Mouse (Mus musculus): ENCODE measurements around the gene Tmem132a. TPM values are rescaled to one million over a fixed set of nuclear protein-coding genes. Genes with fewer than 3 reads are reported as not detected.

The Tmem132a gene
- polyA plus RNA-seq, 1 experiment from 2014 or later, result 40.8 TPM

- Histone ChIP-seq H3K9me3 (replicated peaks) (no peaks in the 10 kb centered on the region), H3K4me3 (no peak overlapping the region), H3K27ac (no peak overlapping the region), H3K4me2 (no peak overlapping the region), H3K9ac (no peak overlapping the region), H3K36me3 (no peaks in the 10 kb centered on the region), H3K27me3 (no peaks in the 10 kb centered on the region), H3K4me1 (replicated peaks) (no peaks in the 10 kb centered on the region)
- ATAC-seq (replicated peaks; ENCODE audit: insufficient number of reproducible peaks, insufficient read depth, low FRiP score, low read depth), result no peak
- 70% methylated on average over 12 of the region's 12 CpGs for WGBS
Measured at GRCm38 (mm10) chr19:10808524-10809233, 61.1 kb downstream of the Tmem132a start.

Other genes with a start within 250 kb of the Tmem132a start
- 0.82 and 1.5 TPM in 2 replicates for gene Vwce, start 235.7 kb downstream of the Tmem132a start, polyA plus RNA-seq (2015; fragmentation: Nextera tagmentation; extraction: Ambion mirVana)
- gene Pga5, start 191.9 kb downstream of the Tmem132a start, polyA plus RNA-seq (2015; fragmentation: Nextera tagmentation; extraction: Ambion mirVana), result not detected in 2 replicates
- 25.1 and 34.3 TPM in 2 replicates for gene Vps37c, start 181.2 kb downstream of the Tmem132a start, polyA plus RNA-seq (2015; fragmentation: Nextera tagmentation; extraction: Ambion mirVana)
- gene Cd5, start 130.9 kb downstream of the Tmem132a start, polyA plus RNA-seq (2015; fragmentation: Nextera tagmentation; extraction: Ambion mirVana), result 0.53 and 1.4 TPM in 2 replicates
- 0.56 TPM in 1 of 2 replicates, not detected in the other for gene Cd6, start 39.9 kb downstream of the Tmem132a start, polyA plus RNA-seq (2015; fragmentation: Nextera tagmentation; extraction: Ambion mirVana)
- gene Slc15a3, start 30.2 kb downstream of the Tmem132a start, polyA plus RNA-seq (2015; fragmentation: Nextera tagmentation; extraction: Ambion mirVana), result 0.30 and 0.99 TPM in 2 replicates
- 93.2 and 106 TPM in 2 replicates for gene Tmem109, start 12.1 kb upstream of the Tmem132a start, polyA plus RNA-seq (2015; fragmentation: Nextera tagmentation; extraction: Ambion mirVana)
- gene Prpf19, start 25.3 kb upstream of the Tmem132a start, polyA plus RNA-seq (2015; fragmentation: Nextera tagmentation; extraction: Ambion mirVana), result 29.4 and 31.2 TPM in 2 replicates
- not detected in 2 replicates for gene Zp1, start 50.7 kb upstream of the Tmem132a start, polyA plus RNA-seq (2015; fragmentation: Nextera tagmentation; extraction: Ambion mirVana)
- 0.06 and 0.25 TPM in 2 replicates for gene Ptgdr2, start 67.2 kb upstream of the Tmem132a start, polyA plus RNA-seq (2015; fragmentation: Nextera tagmentation; extraction: Ambion mirVana)
- 15.3 and 17.0 TPM in 2 replicates for gene Ccdc86, start 79.3 kb upstream of the Tmem132a start, polyA plus RNA-seq (2015; fragmentation: Nextera tagmentation; extraction: Ambion mirVana)
- not detected in 2 replicates for gene Ms4a10, start 104.7 kb upstream of the Tmem132a start, polyA plus RNA-seq (2015; fragmentation: Nextera tagmentation; extraction: Ambion mirVana)
- gene Ms4a15, start 123.3 kb upstream of the Tmem132a start, polyA plus RNA-seq (2015; fragmentation: Nextera tagmentation; extraction: Ambion mirVana), result not detected in 2 replicates
- gene Ms4a18, start 148.1 kb upstream of the Tmem132a start, polyA plus RNA-seq (2015; fragmentation: Nextera tagmentation; extraction: Ambion mirVana), result not detected in 2 replicates
- 0.11 TPM in 1 of 2 replicates, not detected in the other for gene Ms4a8a, start 211.2 kb upstream of the Tmem132a start, polyA plus RNA-seq (2015; fragmentation: Nextera tagmentation; extraction: Ambion mirVana)

All from heart, embryonic 15.5 days (tissue).